Mouse (Mus musculus): ENCODE results near the gene Snx20.
A peak's percentile ranks its signal among the peaks of the same experiment; 100 is the strongest.

- TF ChIP-seq CTCF (IDR thresholded peaks at IDR 0.05 in 2 of 3, conservative IDR thresholded peaks at IDR 0.05 in 1 of 3; ENCODE audit: control insufficient read depth in 1 of 3, insufficient read depth in 1 of 3, low read depth in 2 of 3, low read length in 3 of 3, poor library complexity in 1 of 3, severe bottlenecking in 1 of 3) (no peak), POLR2AphosphoS2 (IDR thresholded peaks at IDR 0.05; ENCODE audit: low read length) (no peak), ZMIZ1 (IDR thresholded peaks at IDR 0.05; ENCODE audit: low read depth, low read length) (no peak), POLR2A (IDR thresholded peaks at IDR 0.05; ENCODE audit: control insufficient read depth in 1 of 2, insufficient read depth in 1 of 2, low read depth in 1 of 2, low read length in 2 of 2, poor library complexity in 1 of 2) (no peak; a peak in 1 of 4 replicates), GATA1 (IDR thresholded peaks at IDR 0.05; ENCODE audit: low read depth, low read length) (no peak), EP300 (IDR thresholded peaks at IDR 0.05; ENCODE audit: low read depth in 1 of 2, low read length in 2 of 2) (peak; percentile 50 to 51; a peak in 2 of 4 replicates), MAX (IDR thresholded peaks at IDR 0.05; ENCODE audit: low read length) (no peak), MEF2A (IDR thresholded peaks at IDR 0.05; ENCODE audit: extremely low read depth, insufficient replicate concordance, low read depth, low read length, poor library complexity, severe bottlenecking) (no peak), SIN3A (IDR thresholded peaks at IDR 0.05; ENCODE audit: low read length) (peak; percentile 70; the same call in 1 of the 2 replicates), USF1 (IDR thresholded peaks at IDR 0.05; ENCODE audit: low read depth, low read length) (no peak), NELFE (IDR thresholded peaks at IDR 0.05; ENCODE audit: low read depth, low read length) (no peak; the same call in 1 of the 2 replicates), MXI1 (IDR thresholded peaks at IDR 0.05; ENCODE audit: low read depth, low read length) (no peak)
Observed at GRCm38 (mm10) chr8:88662401-88662821, 26.5 kb upstream of the Snx20 start.

Measured in MEL (cell line).